Mouse (Mus musculus): ENCODE measurements around the gene Tmem156. TPM values are rescaled to one million over a fixed set of nuclear protein-coding genes. Genes with fewer than 3 reads are reported as not detected.

The Tmem156 gene
- total and polyA plus RNA-seq, 3 experiments: 7.3 to 16.6 (median 15.8) TPM

DNA sequence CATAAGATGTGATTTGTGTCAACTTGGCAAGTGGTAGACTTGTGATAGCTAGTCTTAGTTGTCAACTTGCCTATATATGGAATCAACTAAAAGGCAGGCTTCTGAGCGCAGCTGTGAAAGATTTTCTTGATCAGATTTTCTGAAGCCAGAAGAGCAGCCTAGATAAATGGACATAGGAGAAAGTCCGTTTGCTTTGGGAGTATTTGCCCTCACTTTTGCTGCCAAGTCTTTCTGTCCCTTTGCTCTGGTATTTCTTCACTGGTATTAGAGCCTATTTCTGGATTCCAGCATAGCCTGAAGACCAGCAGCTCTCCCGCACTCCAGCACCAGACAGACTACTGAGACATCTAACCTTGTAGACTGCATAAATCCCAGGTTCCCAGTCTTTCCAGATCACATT, 30.7 kb upstream of the Tmem156 start:
- Histone ChIP-seq H3K9me3 (replicated peaks; ENCODE audit: low read length) (no peaks in the 10 kb centered on the region), H3K9ac (ENCODE audit: insufficient read depth, low read depth) (no peak overlapping the region), H3K79me2 (replicated peaks; ENCODE audit: control insufficient read depth, extremely low read depth, insufficient read depth, poor library complexity, severe bottlenecking) (no peaks in the 10 kb centered on the region), H3K4me3 (replicated peaks in 1 of 3; ENCODE audit: low read depth in 2 of 3, low read length in 2 of 3, poor library complexity in 1 of 3) (no peak overlapping the region), H3K27me3 (replicated peaks) (no peaks in the 10 kb centered on the region), H3K36me3 (replicated peaks in 1 of 2; ENCODE audit: control insufficient read depth in 1 of 2, insufficient read depth in 1 of 2, low read length in 1 of 2) (peaks cover 0 to 29% of the 10 kb centered on the region in 2 experiments), H3K27ac (ENCODE audit: insufficient read depth, low read depth) (no peak overlapping the region), H3K4me2 (ENCODE audit: insufficient read depth, low read depth, poor library complexity, severe bottlenecking) (no peak overlapping the region), H3K4me1 (ENCODE audit: control insufficient read depth in 1 of 2, insufficient read depth in 2 of 2) (peaks cover 0 to 17% of the 10 kb centered on the region in 2 experiments; a peak in 2 of 4 replicates)
- in situ Hi-C loops (cut with MboI; ENCODE audit: low pct_ligation_motif_present, low pct_unique_long_range_greater_than_20kb, low sequenced_read_pairs): no loop called here
- dilution Hi-C loops (cut with MboI; ENCODE audit: extremely low pct_ligation_motif_present, extremely low pct_unique_long_range_greater_than_20kb, low sequenced_read_pairs): no loop called here
- TF ChIP-seq PAX5 (IDR thresholded peaks at IDR 0.05; ENCODE audit: low read length) (no peak), ZC3H11A (IDR thresholded peaks at IDR 0.05; ENCODE audit: low read depth, low read length) (no peak), POLR2AphosphoS2 (IDR thresholded peaks at IDR 0.05; ENCODE audit: low read depth, low read length) (no peak), HCFC1 (IDR thresholded peaks at IDR 0.05; ENCODE audit: low read depth, low read length) (no peak), UBTF (IDR thresholded peaks at IDR 0.05; ENCODE audit: low read depth, low read length) (no peak), MEF2A (IDR thresholded peaks at IDR 0.05; ENCODE audit: borderline replicate concordance, low read depth, low read length) (no peak)
- DNase-seq (ENCODE audit: extremely low read depth): no peak

DNA sequence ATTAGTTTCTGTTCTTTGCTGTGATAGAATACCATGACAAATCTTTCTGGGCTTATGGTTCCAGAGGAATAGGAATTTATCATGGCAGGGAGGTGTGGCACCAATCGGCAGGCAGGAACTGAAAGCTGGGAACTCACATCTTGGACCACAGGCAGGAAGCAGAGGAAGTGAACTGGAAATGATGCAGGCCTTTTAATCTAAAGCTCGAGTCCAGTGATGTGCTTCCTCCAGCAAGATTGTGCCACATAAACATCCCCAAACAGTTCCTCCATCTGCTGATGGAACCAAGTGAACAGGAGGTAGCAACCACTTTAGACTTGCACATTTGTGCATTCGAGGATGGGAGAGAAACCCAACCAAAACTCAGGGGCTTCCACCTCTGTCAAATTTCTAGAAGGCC, 28.0 kb upstream of the Tmem156 start:
- no peak for TF ChIP-seq ELF1 (IDR thresholded peaks at IDR 0.05; ENCODE audit: low read depth, low read length)
- TF ChIP-seq IRF4 (IDR thresholded peaks at IDR 0.05; ENCODE audit: low read depth, low read length): no peak
- no peak for TF ChIP-seq MYC (IDR thresholded peaks at IDR 0.05; ENCODE audit: low read depth, low read length)
- TF ChIP-seq MAZ (IDR thresholded peaks at IDR 0.05; ENCODE audit: low read depth, low read length): no peak
- no peak for TF ChIP-seq TCF12 (IDR thresholded peaks at IDR 0.05; ENCODE audit: low read depth, low read length)
- TF ChIP-seq POLR2A (IDR thresholded peaks at IDR 0.05; ENCODE audit: low read depth, low read length): no peak
- no peak for TF ChIP-seq RCOR1 (conservative IDR thresholded peaks at IDR 0.05; ENCODE audit: low read depth, low read length)
- no peak for TF ChIP-seq POLR2AphosphoS2 (IDR thresholded peaks at IDR 0.05; ENCODE audit: low read depth, low read length)
- TF ChIP-seq ETS1 (conservative IDR thresholded peaks at IDR 0.05; ENCODE audit: low read depth, low read length): no peak
- no peak for TF ChIP-seq SIN3A (IDR thresholded peaks at IDR 0.05; ENCODE audit: low read length)
- no peak for TF ChIP-seq PAX5 (IDR thresholded peaks at IDR 0.05; ENCODE audit: low read length)
- TF ChIP-seq ZKSCAN1 (IDR thresholded peaks at IDR 0.05; ENCODE audit: borderline replicate concordance, low read depth, low read length): no peak
- no peak for TF ChIP-seq USF1 (IDR thresholded peaks at IDR 0.05; ENCODE audit: low read depth, low read length)
- no peak for TF ChIP-seq MAFK (IDR thresholded peaks at IDR 0.05; ENCODE audit: insufficient replicate concordance, low read length)
- TF ChIP-seq USF2 (conservative IDR thresholded peaks at IDR 0.05; ENCODE audit: low read depth, low read length): no peak
- no peak for TF ChIP-seq KAT2A (IDR thresholded peaks at IDR 0.05; ENCODE audit: insufficient replicate concordance, low read length)
- TF ChIP-seq TBP (conservative IDR thresholded peaks at IDR 0.05; ENCODE audit: low read depth, low read length): no peak
- no peak overlapping the region for H3K4me3 ChIP-seq (replicated peaks in 1 of 3; ENCODE audit: low read depth in 2 of 3, low read length in 2 of 3, poor library complexity in 1 of 3)

More for the DNA sequence above, 28.0 kb upstream of the Tmem156 start:
- dilution Hi-C loops (cut with MboI; ENCODE audit: extremely low pct_ligation_motif_present, extremely low pct_unique_long_range_greater_than_20kb, low sequenced_read_pairs): no loop called here
- peaks cover 0 to 22% of the 10 kb centered on the region in 2 experiments; a peak in 2 of 4 replicates for H3K4me1 ChIP-seq (ENCODE audit: control insufficient read depth in 1 of 2, insufficient read depth in 2 of 2)
- DNase-seq (ENCODE audit: extremely low read depth): no peak
- no peak overlapping the region for H3K9ac ChIP-seq (ENCODE audit: insufficient read depth, low read depth)
- H3K79me2 ChIP-seq (replicated peaks; ENCODE audit: control insufficient read depth, extremely low read depth, insufficient read depth, poor library complexity, severe bottlenecking): no peaks in the 10 kb centered on the region
- H3K9me3 ChIP-seq (replicated peaks; ENCODE audit: low read length): no peaks in the 10 kb centered on the region
- no peak overlapping the region for H3K27ac ChIP-seq (ENCODE audit: insufficient read depth, low read depth)
- H3K27me3 ChIP-seq (replicated peaks): no peaks in the 10 kb centered on the region
- peaks cover 8 to 46% of the 10 kb centered on the region in 2 experiments for H3K36me3 ChIP-seq (replicated peaks in 1 of 2; ENCODE audit: control insufficient read depth in 1 of 2, insufficient read depth in 1 of 2, low read length in 1 of 2)
- no peak overlapping the region for H3K4me2 ChIP-seq (ENCODE audit: insufficient read depth, low read depth, poor library complexity, severe bottlenecking)
- in situ Hi-C loops (cut with MboI; ENCODE audit: low pct_ligation_motif_present, low pct_unique_long_range_greater_than_20kb, low sequenced_read_pairs): no loop called here

Data from CH12.LX (cell line).